Mouse (Mus musculus) embryonic fibroblast, embryonic 13.5 days (primary cell): Measurements from ENCODE around the gene Iffo2.

Experiments
- CTCF ChIP-seq: IDR thresholded peaks from 2 replicates; pipeline ENCODE4 v1.5.1; 2011; ENCODE audit warnings: mild to moderate bottlenecking, control low read depth, low read length, moderate library complexity, borderline replicate concordance; ENCODE audit not compliant: insufficient read depth
- POLR2A ChIP-seq: IDR thresholded peaks from 2 replicates; pipeline ENCODE4 v1.6.1; 2011; ENCODE audit warnings: low read depth, mild to moderate bottlenecking, control low read depth, low read length, moderate library complexity

- TF ChIP-seq CTCF (no peak), POLR2A (no peak)
These were observed 24.6 kb upstream of the Iffo2 start for GRCm38 (mm10) chr4:139505716-139506115.
